Mouse (Mus musculus) brain, embryonic 14.5 days (tissue): Measurements from ENCODE around the gene Shisa2. TPM values are rescaled to one million over a fixed set of nuclear protein-coding genes. Genes with fewer than 3 reads are reported as not detected.

Source experiments
- DNase-seq: peaks from one replicate; pipeline ENCODE4 v3.0.0-alpha.2; 2011; ENCODE audit warnings: low read depth
- CTCF ChIP-seq: fragments of 200-500 bp; IDR thresholded peaks from 2 replicates; pipeline ENCODE4 v1.5.1; 2012; ENCODE audit warnings: inconsistent platforms, mild to moderate bottlenecking, moderate library complexity, borderline replicate concordance; ENCODE audit not compliant: insufficient read depth, insufficient read length; ENCODE audit errors: extremely low read depth
- POLR2A ChIP-seq: fragments of 200-500 bp; IDR thresholded peaks from 2 replicates; pipeline ENCODE4 v1.6.1; 2012; ENCODE audit warnings: mild to moderate bottlenecking, inconsistent platforms, borderline replicate concordance; ENCODE audit not compliant: poor library complexity, insufficient read depth, insufficient read length, severe bottlenecking; ENCODE audit errors: extremely low read depth
- polyA plus RNA-seq: library from polyadenylated mRNA; depleted of rRNA; stranded (reverse); fragments of >200 nt; gene quantifications from 2 replicates; pipeline ENCODE4 v1.2.3, GENCODE M21; 2012

Shisa2 gene
- polyA plus RNA-seq, 1 experiment = 12.2 TPM

DNA sequence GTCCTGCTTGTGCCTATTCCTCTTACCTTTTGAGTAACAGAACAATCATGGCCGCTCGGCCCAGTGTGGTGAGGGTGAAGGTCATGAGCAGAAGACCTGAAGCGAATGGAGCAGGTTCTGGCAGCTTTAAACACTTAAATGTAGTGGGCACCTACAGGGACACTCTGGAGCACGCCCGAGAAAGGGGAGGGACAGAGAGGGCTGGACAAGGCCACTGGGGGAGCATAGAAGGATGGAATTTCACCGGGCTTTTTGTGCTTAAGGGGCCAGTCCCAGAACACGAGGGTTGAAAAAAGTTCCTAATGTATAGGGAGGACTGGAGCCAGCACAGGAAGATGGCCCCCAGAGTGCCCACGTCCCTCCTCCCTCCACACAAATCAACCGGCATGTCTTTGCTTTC, 8.9 kb downstream of the Shisa2 start:
- TF ChIP-seq POLR2A (no peak), CTCF (no peak)

DNA sequence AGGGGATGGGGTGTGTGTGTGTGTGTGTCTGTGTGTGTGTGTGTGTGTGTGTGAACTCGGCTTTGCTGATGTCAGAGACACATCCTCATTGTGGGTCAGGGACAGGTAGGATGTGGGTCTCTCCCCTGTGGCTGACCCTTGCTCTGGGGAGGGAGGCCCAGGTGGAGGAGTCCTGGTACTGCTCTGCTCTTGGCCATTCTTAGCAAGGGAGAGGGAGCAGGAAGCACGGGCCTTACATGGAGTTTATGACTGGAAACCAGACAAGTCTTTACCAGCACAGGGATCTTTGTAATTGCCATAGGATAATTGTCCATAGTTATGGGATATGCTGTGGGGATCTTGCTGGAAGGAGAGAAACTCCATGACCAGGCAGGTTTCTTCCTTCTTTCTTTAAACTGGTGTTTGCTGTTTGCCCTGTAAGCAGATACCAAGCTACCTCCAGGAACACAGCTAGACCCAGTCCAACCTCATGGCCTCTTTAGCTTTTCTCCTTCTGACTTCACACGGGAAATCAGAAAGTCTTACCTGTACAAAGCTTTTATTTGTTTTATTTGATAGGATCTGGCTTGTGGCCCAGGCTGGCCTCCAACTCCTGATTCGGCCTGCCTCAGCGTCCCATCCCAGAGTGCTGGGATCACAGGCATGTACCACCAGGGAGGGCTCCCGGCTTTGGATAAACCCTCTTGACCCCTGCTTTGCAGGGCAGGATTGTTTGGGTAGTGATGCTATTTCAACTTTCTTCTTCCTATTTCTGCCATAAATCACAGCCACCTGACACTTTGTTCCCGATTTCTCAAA, 14.0 kb downstream of the Shisa2 start:
- DNase-seq = no peak
- TF ChIP-seq CTCF (no peak), POLR2A (no peak)

More for the DNA sequence above, 8.9 kb downstream of the Shisa2 start:
- no peak for DNase-seq

DNA sequence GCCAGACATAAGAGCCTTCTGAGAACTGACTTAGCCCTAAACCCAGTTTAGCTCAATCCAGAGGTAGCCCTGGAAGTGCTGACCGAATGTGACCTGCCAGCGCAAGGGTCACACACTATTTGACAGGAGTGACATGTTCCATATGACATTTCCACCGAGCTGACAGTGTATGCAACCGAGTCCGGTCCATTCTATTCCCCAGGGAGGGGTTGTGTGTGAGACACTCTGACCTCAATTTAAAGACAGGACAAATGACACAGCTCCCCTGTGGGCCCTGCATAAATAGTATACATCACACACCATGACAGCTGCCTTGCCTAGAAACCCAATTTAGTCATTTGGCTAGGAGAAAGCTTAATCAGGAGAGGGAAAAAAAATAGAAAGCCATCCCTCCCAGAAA, 16.7 kb downstream of the Shisa2 start:
- peak; percentile 37 for DNase-seq
- TF ChIP-seq CTCF (no peak), POLR2A (no peak)

DNA sequence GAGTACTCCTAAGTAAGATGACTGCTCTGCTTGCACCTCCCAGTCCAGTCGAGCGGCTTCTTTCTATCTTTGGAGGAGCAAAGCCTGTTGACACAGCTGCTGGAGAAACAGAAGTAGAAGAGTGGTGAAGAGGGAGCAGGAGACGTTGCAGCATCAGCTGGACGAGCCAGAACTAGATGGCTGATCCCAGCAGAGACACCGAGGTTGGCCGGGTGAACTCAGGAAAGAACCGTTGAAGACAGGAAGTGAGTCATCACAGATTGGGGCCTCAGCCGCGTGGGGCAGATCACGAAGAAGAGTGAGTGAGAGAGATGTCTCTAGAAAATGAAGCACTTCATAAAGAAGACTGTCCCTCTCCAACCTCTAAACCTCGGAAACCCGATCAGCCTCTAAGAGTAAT, 18.5 kb downstream of the Shisa2 start:
- DNase-seq = no peak
- no peak for TF ChIP-seq CTCF
- no peak for TF ChIP-seq POLR2A

DNA sequence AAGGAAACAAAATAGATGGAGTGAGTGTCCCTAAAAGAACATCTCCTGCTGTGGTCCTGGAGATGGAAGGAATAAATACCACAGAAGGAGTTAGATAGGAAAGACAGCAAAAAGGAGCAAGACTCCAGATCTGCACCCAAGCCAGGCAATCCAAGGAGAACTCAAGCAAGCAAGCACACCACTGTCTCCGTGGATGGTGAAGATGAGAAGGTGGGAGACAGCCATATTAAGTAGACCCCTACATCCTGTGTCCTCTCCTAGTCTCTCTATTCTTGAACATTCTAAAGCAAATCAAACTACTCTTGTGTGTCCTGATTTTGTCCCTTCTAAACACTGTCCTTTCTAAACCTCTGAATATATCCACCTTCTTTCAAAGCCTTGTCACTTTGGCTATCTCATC, 19.1 kb downstream of the Shisa2 start:
- no peak for TF ChIP-seq CTCF
- TF ChIP-seq POLR2A = no peak
- DNase-seq = no peak

DNA sequence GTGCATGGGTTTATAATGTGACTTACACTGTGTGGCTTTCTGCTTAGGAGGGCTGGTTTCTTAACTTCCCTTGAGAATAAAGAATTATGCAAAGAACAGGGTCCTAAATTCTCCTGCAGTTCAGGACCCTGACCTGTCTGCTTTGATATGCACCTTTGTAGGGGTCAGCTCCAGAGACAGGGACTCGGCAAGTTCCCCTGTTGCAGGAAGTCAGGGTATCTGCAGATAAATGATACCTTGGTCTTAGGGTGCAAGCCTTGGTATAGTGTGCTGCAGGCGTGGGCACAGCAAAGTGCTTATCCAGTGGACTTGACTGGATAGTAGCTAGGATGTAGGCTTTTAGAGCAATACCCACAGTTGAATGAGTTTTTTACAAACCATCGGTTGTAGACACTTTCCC, 19.8 kb downstream of the Shisa2 start:
- no peak for TF ChIP-seq POLR2A
- no peak for TF ChIP-seq CTCF
- DNase-seq = no peak

DNA sequence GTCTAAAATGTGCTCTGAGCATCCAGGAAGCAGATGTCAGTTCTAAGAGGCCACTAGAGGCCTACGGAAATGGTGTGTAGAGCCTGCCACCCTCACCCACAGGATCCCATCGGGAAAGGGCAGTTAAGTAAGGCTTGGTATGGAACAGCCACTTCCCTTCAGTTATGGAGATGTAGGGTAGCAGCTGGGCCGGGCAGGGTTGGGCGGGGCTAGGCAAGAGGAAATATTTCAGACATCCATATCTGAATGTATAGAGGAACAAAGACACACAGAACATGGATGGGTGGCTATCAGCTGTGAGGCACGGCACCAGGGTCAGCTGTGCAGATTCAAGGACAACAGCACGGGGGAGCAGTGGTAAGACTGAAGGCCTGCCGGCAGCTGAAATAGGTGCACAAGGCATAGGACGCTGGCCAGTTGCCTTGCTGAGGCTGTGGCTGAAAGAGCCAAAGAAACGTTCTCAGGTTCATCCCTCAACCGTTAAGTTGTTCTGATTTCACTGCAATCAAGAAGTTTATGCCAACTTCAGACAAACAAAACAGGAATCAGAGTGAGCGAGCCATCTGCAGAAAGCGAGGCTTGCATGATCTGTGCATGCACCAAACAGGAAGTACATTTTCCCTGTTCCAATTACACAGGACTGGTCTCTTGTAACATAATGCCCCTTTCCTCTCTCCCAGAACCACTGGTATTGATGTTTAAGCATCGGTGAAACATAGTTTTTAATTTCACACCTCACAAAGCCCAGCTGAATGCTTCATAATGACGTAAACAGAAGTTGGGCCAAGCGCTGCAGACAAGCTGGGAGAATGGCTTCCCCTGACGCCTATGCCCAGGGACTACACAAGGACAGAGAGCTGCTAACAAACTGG, 22.0 kb downstream of the Shisa2 start:
- no peak for DNase-seq
- TF ChIP-seq CTCF (no peak), POLR2A (no peak)

DNA sequence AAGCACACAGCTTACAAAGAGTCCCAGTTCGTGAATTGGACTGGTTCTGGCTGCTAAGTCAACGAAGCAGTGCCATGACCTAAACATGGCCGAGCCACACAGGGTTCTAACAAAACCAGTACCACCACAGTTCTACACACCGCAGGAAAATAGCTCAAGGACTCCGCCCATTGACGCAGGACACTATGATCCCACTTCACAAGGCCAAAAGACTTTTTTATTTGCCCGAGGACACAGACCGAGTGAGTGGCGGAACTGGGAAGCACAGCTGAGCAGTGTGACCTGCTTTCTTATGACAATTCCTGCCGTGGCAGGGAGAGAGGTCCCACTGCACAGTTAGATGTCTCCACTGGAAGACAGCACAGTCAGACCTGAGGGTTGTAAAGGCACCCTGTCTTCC, 23.5 kb downstream of the Shisa2 start:
- no peak for DNase-seq
- TF ChIP-seq CTCF (no peak), POLR2A (no peak)

DNA sequence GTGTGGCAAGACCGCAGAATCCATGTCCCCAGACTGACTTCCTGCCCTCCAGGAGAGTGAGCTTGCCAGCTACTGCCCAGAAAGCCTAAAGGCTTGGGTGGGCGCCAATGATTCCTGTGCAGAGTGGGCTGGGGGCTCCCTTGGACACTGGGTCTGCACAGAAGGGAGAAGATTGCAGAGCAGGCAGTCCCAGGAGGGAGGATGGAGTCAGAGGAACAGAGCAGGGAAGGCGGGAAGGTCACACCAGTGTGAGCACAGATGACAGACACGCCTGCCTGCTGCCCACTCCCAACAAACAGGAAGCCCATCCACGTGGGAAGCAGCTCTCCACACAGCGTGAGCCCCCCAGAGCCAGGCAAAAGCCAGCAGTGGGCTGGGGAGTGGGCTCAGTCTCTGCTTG, 24.2 kb downstream of the Shisa2 start:
- TF ChIP-seq CTCF (no peak), POLR2A (no peak)
- DNase-seq = no peak

DNA sequence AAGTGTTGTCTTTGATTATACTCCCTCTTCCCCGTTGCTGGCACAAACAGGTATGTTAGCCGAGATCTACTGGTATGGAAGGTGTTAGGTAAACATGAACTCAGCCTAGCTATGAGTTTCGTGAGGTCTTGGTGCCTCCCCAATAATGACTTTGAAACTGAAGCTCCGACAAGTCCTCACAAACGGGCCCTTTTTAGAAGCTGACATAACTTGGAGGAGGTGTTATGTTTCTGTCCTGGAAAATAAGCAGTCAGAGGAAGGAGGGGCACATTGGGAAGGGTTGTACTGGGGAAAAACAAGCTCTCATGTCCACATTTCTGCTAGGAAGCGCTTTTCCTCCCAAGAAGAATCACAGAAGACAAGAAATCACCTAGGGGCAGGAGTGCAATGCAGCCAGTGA, 31.5 kb downstream of the Shisa2 start:
- TF ChIP-seq CTCF (no peak), POLR2A (no peak)
- no peak for DNase-seq

DNA sequence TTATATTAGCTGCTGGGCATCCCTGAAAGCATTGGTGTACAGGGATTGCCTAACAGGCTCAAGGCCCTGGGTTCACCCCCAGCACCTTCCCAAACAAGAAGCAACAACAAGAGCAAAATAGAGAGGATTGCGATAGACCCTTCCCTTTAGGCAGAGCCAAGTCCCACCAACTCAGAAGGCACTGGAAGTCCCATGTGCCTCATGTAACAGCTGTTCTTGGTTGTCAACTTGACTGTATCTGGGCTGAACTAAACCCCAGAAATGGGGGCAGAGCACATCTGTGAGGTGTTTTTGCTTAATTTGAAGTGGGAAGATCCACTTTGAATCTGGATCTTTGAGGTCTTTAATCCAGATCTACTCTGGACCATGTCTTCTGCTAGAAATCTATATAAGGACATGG, 32.0 kb downstream of the Shisa2 start:
- TF ChIP-seq POLR2A (no peak), CTCF (no peak)

More for the DNA sequence above, 32.0 kb downstream of the Shisa2 start:
- no peak for DNase-seq
